Mouse (Mus musculus) G1E (cell line): ENCODE results near the gene Defb29.

Experiments used
- CTCF ChIP-seq: IDR thresholded peaks from 2 replicates; pipeline ENCODE4 v1.5.1; 2012; ENCODE audit warnings: low read depth, low read length, inconsistent platforms, mixed read lengths
- GATA1 ChIP-seq: IDR thresholded peaks from 2 replicates; pipeline ENCODE4 v1.6.1; 2012; ENCODE audit warnings: borderline replicate concordance, low read length, inconsistent platforms, mixed read lengths
- GATA2 ChIP-seq: IDR thresholded peaks from 2 replicates; pipeline ENCODE4 v1.6.1; 2012; ENCODE audit warnings: low read depth, low read length, inconsistent platforms, borderline replicate concordance
- TAL1 ChIP-seq: conservative IDR thresholded peaks from 2 replicates; pipeline ENCODE4 v1.6.1; 2012; ENCODE audit warnings: low read depth, low read length, inconsistent platforms, mixed read lengths

- TF ChIP-seq GATA1 (no peak), CTCF (no peak), TAL1 (no peak), GATA2 (no peak)
These were observed 49.1 kb upstream of the Defb29 start for GRCm38 (mm10) chr2:152589021-152589420.
